In genomic region chr12:113578241-113578640, GRCm38 (mm10) we compare ENCODE assay signal across 9 mouse cellular contexts. TPM values are rescaled to one million over a fixed set of nuclear protein-coding genes. Genes with fewer than 3 reads are reported as not detected.
DNase-seq lines count a peak whose midpoint lies in the region; ATAC-seq and TF ChIP-seq lines count a peak whose summit lies in the region.
"Had no signal": no experiment of that assay in that cellular context is flagged by ENCODE, and none has a peak within 500 bp of the region (broad histone marks: within the 10 kb centered on the region; RNA-seq: fewer than 3 reads in every experiment).

No protein-coding gene starts in this region.

- intact Hi-C loops in left cerebral cortex, adult 2 months (cut with DNase I) = loop anchor here (5.0 kb wide), 1 partner anchor 356 kb away; no protein-coding TSS in a partner anchor
- intact Hi-C loops in left cerebral cortex, postnatal 10 days (cut with DNase I) = no loop called here

- no peak for ATAC-seq in midbrain, embryonic 15.5 days (replicated peaks)
- ATAC-seq in midbrain, embryonic 16.5 days = no peak

- H3K4me3 ChIP-seq in left cerebral cortex, adult 2 months = no peak overlapping the region
- no peak overlapping the region for H3K4me3 ChIP-seq in midbrain, embryonic 15.5 days
- H3K4me3 ChIP-seq in midbrain, embryonic 16.5 days (ENCODE audit: low read depth, low read length) = no peak overlapping the region
- H3K4me3 ChIP-seq: embryonic facial prominence, embryonic 15.5 days; limb, embryonic 13.5 days had no signal

- H3K9ac ChIP-seq in midbrain, embryonic 15.5 days = no peak overlapping the region
- no peak overlapping the region for H3K9ac ChIP-seq in midbrain, embryonic 16.5 days (ENCODE audit: low read depth, low read length)
- H3K9ac ChIP-seq: embryonic facial prominence, embryonic 15.5 days; limb, embryonic 13.5 days had no signal

- H3K9me3 ChIP-seq in midbrain, embryonic 15.5 days = peaks cover 14% of the 10 kb centered on the region; the same call in 1 of the 2 replicates
- peaks cover 19% of the 10 kb centered on the region for H3K9me3 ChIP-seq in midbrain, embryonic 16.5 days (replicated peaks; ENCODE audit: control insufficient read depth, low read length, poor library complexity, severe bottlenecking)

- H3K27ac ChIP-seq in left cerebral cortex, adult 2 months = no peak overlapping the region
- H3K27ac ChIP-seq in midbrain, embryonic 15.5 days = no peak overlapping the region
- no peak overlapping the region for H3K27ac ChIP-seq in midbrain, embryonic 16.5 days (ENCODE audit: low read length)
- H3K27ac ChIP-seq: embryonic facial prominence, embryonic 15.5 days; limb, embryonic 13.5 days had no signal

- WGBS in midbrain, embryonic 15.5 days = 57% methylated on average over 6 of the region's 6 CpGs
- WGBS in midbrain, embryonic 16.5 days = 56% methylated on average over 6 of the region's 6 CpGs

- H3K36me3 ChIP-seq in midbrain, embryonic 15.5 days (replicated peaks) = no peaks in the 10 kb centered on the region
- no peaks in the 10 kb centered on the region for H3K36me3 ChIP-seq in midbrain, embryonic 16.5 days (ENCODE audit: control insufficient read depth, insufficient read depth, low read length)
- H3K36me3 ChIP-seq: embryonic facial prominence, embryonic 15.5 days; limb, embryonic 13.5 days had no signal

- no peaks in the 10 kb centered on the region for H3K4me1 ChIP-seq in midbrain, embryonic 15.5 days
- no peaks in the 10 kb centered on the region for H3K4me1 ChIP-seq in midbrain, embryonic 16.5 days (ENCODE audit: control insufficient read depth, insufficient read depth, low read length)
- H3K4me1 ChIP-seq: embryonic facial prominence, embryonic 15.5 days; limb, embryonic 13.5 days had no signal

- TF ChIP-seq CTCF in left cerebral cortex, adult 2 months (IDR thresholded peaks at IDR 0.05) = peak; percentile 42

- DNase-seq in left cerebral cortex, adult 2 months (ENCODE audit: extremely low spot score in 1 of 2, low spot score in 2 of 2) = peak in 1 of 2 experiments; percentile 14
- DNase-seq in left cerebral cortex, postnatal 10 days (ENCODE audit: extremely low spot score in 1 of 2, low spot score in 2 of 2) = no peak
- DNase-seq in ES-CJ7 (ENCODE audit: low read depth, low spot score) = peak; percentile 63
- DNase-seq in adrenal gland, postnatal 25 days = peak; percentile 44
- DNase-seq in lung, postnatal 10 days = peak; percentile 4

- no peak overlapping the region for H3K4me2 ChIP-seq in midbrain, embryonic 15.5 days
- H3K4me2 ChIP-seq in midbrain, embryonic 16.5 days (ENCODE audit: low read length) = no peak overlapping the region
- H3K4me2 ChIP-seq: embryonic facial prominence, embryonic 15.5 days; limb, embryonic 13.5 days had no signal

- no peaks in the 10 kb centered on the region for H3K27me3 ChIP-seq in midbrain, embryonic 15.5 days (replicated peaks)
- H3K27me3 ChIP-seq in midbrain, embryonic 16.5 days (ENCODE audit: control insufficient read depth, insufficient read depth, low read depth, low read length) = no peaks in the 10 kb centered on the region
- H3K27me3 ChIP-seq: embryonic facial prominence, embryonic 15.5 days; limb, embryonic 13.5 days had no signal

RNA-seq across cellular contexts. Expression of gene Adam6a, which starts 34.5 kb away (rescaled TPM):
- not detected for total RNA-seq in left cerebral cortex, adult 2 months (2021)
- not detected for total RNA-seq in left cerebral cortex, postnatal 10 days (2021)
- not detected in 2 replicates for total RNA-seq in adrenal gland, postnatal 25 days (2021)
- polyA plus RNA-seq in midbrain, embryonic 15.5 days (2015; fragmentation: Nextera tagmentation; extraction: Ambion mirVana) = not detected in 2 replicates
- polyA plus RNA-seq in midbrain, embryonic 16.5 days (2015; fragmentation: Nextera tagmentation; extraction: Ambion mirVana) = not detected in 2 replicates
- polyA plus RNA-seq: embryonic facial prominence, embryonic 15.5 days; limb, embryonic 13.5 days had no signal

Comparison
In these comparisons a context has a peak if more than half of its experiments do, and no peak if none do; other contexts are left out.
1. DNase-seq: peak in ES-CJ7 (single experiment), adrenal gland, postnatal 25 days (single experiment) and lung, postnatal 10 days (single experiment); none in left cerebral cortex, postnatal 10 days (0 of 2).